Mouse (Mus musculus) neural tube, embryonic 10.5 days (tissue): ENCODE data around the gene Nfkbia.

Source experiments
- DNase-seq: peaks from one replicate; pipeline ENCODE4 v3.0.0-alpha.2; 2017; ENCODE audit warnings: low spot score; ENCODE audit errors: extremely low spot score

The Nfkbia gene

DNA sequence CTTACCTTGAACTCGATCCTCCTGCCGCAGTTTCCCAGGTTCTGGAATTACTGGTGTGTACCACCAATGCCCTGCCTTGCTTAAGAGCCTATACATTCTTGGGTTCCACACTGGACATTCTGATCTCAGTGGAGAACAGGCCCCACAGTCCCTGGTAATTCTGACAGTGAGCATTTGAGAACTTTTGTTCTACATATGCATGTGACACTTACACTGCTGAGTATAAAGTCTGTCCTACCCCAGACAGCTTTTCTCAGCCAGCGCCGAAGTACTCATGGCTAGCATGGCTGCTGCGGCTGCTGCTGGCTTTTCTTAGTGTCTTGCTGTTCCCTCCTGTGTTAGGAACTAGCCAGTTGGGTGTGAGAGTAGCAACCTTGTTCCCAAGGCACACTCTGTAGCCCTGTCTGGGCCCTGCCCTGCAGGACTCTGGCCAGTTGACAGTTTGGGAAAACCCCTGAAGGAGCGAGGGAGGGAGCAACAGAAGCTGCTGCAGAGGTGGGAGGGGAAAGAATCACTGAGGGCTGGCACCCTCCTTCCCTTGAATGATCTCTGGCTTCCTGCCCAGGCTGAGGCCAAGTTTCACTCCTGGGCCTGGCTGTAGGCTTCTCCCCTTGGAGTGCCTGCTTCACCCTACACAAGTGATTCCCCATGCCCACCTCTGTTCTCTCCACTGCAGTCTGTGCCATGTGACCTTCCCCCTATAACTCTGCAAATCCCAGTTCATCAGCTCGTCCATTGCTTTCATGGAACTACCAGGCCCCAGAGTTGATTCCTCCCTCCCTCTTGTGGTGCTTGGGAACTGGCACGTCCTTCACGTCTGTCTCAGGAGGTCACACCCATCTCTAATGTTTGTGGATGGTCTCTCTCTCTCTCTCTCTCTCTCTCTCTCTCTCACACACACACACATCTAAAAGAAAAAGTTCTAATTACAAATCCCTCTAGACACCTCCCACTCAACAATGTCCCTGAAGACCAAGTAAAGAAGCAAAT, 49.3 kb downstream of the Nfkbia start:
- DNase-seq, result no peak

DNA sequence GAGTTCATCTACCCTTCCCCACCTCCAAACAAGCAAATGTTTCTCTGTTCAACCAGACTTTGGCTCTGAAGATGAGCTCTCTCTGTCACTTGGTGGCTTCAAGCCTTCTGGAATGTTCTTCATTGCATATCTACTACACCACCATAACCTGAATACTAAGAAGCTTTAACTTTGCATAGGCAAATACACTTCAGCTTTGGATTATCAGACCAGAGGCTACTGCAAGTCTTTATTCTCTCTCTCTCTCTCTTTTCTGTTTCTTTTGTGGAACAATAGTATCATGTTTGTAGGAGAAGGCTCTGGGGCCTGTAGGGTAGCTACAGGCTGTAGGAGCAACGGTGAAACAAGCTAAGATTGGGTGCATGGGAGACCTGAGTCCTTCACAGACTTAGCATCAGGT, 50.2 kb downstream of the Nfkbia start:
- no peak for DNase-seq

DNA sequence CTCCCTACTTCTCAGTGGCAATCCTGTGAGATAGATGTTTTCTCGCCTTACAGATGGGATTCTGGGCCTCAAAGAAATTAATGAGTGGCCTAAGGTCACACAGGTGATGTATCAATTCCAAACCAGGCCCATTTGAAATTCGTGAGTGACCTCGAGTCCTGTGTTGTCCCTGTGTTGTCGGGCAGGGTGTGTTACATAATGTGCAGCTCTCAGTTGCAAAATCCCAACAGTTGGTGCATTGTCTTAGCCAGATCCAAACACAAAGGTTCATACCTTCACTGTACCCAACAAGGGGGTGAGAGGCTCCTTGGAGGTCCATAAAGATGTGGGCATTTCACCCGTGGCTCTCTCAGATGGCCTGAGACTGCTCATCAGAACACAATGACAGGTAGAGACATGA, 52.0 kb downstream of the Nfkbia start:
- no peak for DNase-seq
